Mouse (Mus musculus): ENCODE measurements at regions not wholly inside any gene's neighbourhood (a gene's known extent, or its start where the extent isn't known, plus 50 kb on each side); places are given as distances from the start of the nearest gene placed in this dataset.

- TF ChIP-seq MAX (IDR thresholded peaks at IDR 0.05; ENCODE audit: low read depth): no peak
- no peak for TF ChIP-seq TCF12 (IDR thresholded peaks at IDR 0.05; ENCODE audit: insufficient read depth, poor library complexity, severe bottlenecking)
- TF ChIP-seq USF1 (IDR thresholded peaks at IDR 0.05; ENCODE audit: low read depth): no peak
- no peak for TF ChIP-seq CEBPB (IDR thresholded peaks at IDR 0.05; ENCODE audit: insufficient read depth, poor library complexity, severe bottlenecking)
- TF ChIP-seq POLR2A (IDR thresholded peaks at IDR 0.05; ENCODE audit: insufficient read length, low read depth): no peak
These were observed 158.7 kb upstream of the Foxq1 start for GRCm38 (mm10) chr13:31397246-31397645.

Data from myocyte (in vitro differentiated cells).